Mouse (Mus musculus): Measurements from ENCODE around the gene Gas1.

- TF ChIP-seq HCFC1 (IDR thresholded peaks at IDR 0.05; ENCODE audit: borderline replicate concordance, insufficient read depth, low read length): no peak
- no peak for TF ChIP-seq ZNF384 (IDR thresholded peaks at IDR 0.05; ENCODE audit: low read depth, low read length)
- TF ChIP-seq MAFK (IDR thresholded peaks at IDR 0.05; ENCODE audit: insufficient read depth, low read depth, low read length): no peak
- no peak for TF ChIP-seq ZC3H11A (IDR thresholded peaks at IDR 0.05; ENCODE audit: borderline replicate concordance, low read depth, low read length)
Measured at GRCm38 (mm10) chr13:60222336-60222735, 45.2 kb upstream of the Gas1 start.
